Mouse (Mus musculus) layer of hippocampus, adult 9-11 months (tissue): ENCODE measurements around the gene Mettl21a.
"Not testable (repeated sequence)": the region's sequence is repeated elsewhere in the genome, so short reads cannot be mapped to it uniquely, and the experiment has no call there.

Experiments
- DNase-seq: peaks from one replicate; pipeline ENCODE4 v3.0.0; 2022

Mettl21a gene

DNA sequence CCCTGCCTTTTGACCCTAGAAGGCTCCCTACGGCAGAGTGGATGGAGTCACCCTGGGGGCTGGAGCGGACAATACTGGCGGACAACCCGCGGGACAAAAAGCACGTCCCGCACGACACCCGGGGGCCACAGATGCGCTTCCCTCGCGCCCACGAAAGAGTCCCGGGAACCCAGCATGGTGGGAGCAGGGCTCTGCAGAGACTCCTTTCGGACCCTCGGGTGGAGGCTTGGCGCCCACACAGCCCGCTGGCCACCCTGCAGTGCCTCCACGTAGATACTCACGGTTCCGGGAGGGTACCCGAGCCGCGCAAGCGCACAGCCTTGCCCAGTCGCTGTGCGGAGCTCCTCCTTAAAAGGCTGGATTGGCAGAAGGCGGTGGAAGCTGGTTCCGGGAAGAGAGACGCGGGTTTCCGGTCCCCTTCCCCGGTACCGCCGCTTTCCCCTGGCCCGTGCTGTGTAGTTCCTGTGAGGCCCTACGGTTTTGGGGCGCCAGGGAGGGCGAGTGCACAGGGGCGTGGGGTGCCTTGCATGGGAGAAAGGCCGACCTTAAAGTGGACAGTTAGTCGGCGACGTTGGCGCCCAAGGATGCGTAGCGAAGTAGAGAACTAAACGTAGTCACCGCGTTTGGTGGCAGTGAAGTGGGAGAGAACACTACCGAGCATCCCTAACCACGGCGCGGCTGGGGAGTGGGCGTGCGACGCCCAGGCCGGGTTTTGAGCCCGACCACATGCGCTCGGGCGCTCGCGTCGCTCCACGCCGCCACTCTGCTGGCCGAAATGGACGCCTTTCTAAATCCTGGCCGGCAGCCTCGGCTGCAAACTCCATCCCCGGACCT is at the start of gene Mettl21a:
Gene Mettl21a (minus strand): TSS at position 362 of the 834 bp plus-strand sequence.
- peak; percentile 95 for DNase-seq

DNA sequence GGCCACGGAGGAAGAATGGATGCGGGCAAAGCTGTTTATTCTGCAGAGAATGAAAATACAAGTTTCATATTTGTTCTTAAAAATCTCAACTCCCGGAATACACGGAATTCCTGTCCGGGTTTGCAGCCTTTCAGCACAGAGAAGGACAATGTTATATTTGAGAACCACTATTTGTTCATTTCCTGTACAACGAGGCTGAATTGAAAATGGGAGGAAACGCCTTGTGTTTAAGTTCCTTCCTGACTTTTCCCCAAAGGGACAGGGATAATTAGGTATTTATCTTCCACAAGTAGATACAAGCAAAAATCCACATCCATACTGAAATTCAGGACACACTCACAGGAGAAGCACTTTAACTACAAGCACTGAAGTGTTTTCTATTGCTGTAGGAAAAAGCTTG is 41.8 kb upstream of the Mettl21a start:
- DNase-seq = no peak

DNA sequence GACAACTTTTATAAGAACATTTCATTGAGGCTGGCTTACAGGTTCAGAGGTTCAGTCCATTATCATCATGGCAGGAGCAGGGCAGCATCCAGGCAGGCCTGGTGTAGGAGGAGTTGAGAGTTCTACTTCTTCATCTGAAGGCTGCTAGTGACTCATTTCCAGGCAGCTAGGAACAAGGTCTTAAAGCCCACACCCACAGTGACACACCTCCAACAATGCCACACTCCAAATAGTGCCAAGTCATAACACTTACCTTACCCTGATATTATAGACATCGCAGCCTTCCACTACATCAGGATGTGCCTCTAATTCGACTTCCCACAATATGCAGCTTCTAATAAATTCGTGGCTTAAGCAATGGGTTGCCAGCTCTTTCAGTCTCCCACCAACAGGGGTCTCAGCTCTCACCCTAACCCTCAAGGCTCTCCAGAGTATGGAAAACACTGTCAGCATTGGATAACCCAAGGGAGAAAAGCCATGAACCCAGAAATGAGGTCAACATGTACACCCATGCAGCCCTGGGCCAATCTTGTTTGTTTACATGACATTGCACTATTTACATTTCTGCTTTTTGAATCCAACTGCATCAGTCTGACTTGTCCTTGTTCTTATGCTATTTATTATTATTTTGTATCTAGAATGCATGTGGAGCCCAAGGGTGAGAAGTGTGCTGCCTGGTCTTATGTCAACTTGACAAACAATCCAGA is 39.5 kb upstream of the Mettl21a start:
- no peak for DNase-seq

DNA sequence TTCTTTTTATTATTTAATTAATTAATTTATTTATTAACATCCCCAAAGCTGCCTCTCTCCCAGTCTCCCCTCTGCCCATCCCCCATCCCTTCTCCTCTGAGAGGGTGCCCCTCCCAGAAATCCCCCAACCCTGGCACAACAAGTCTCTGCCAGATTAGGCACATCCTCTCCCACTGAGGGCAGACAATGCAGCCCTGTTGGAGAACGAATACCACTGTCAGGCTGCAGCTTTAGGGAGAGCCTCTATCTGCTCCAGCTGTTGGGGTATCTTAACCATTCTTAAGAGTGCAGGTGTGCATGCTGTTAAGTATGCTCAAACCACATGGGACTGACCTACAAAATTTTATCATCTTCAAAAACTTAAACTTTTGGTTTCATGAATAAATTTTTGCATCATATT is 38.4 kb upstream of the Mettl21a start:
- no peak for DNase-seq

DNA sequence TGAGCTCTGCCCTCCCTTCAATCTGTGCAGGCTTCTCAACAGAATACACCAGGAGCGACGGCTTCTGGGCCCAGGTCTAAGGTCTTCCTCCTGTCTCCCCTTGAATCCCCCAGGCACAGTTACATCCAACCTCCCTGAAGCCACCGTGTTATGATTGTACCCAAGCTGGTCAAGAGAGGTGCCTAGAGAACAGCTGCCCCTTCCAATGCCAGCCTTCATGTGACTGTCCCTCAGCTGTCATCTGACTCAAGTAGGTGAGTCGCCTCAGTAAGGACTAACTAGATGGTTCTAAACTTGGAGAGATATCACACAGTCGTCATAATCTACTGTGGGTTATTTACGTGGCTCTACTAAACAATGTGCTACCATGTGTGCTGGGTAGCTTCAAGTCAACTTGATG is 36.7 kb upstream of the Mettl21a start:
- DNase-seq = no peak

DNA sequence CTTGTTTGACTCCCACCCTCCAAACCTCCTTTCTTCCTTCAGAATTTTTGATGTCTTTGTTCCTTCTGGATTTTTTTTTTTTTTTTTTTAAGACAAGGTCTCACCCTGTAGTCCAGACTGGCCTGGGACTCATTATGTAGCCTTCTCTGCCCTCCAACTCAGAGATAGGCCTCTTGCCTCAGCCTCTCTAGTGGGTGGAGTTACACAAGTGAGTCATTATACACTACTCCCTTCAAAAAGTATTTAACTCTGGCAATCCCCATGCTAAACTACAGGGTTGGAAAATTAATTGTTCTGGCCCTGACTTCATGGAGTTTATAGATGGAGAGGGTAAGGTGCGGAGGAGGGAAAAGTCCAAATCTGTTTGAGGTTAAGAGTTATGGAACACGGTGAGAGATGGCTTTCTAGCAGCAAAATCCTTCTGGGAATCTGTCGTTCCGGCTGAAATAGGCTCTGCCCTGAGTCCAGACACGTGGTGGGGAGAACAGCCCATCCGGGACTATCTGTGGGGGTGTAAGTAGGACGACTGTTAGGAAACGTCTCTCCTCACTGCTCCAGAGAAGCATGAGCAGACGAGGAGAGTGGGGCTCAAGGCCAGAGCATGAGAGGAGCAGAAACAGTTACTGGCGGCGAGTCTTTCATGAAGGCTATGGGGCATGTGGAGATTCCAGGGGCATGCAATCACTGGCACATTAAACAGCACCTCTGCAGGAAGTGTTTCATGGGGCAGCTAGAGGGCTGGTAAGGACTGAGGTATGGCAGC is 32.5 kb upstream of the Mettl21a start:
- no peak for DNase-seq

DNA sequence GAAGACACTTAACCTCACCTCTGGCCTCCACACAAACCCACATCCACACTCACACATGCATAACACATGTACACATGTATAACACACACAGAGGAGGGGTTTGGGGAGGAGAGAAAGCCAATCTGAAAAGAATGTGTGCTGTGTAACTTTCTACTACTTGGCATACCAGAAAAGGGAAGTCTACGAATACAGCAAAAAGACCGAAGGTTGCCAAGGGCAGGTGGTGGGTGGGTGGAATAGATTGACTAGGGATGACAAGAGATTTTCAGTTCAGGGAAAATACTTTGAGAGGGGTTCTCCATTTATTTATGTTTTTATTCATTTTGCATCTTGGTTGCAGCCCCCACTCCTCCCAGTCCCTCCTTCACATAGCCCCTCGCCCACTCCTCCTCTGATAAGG is 27.5 kb upstream of the Mettl21a start:
- peak; percentile 61 for DNase-seq

DNA sequence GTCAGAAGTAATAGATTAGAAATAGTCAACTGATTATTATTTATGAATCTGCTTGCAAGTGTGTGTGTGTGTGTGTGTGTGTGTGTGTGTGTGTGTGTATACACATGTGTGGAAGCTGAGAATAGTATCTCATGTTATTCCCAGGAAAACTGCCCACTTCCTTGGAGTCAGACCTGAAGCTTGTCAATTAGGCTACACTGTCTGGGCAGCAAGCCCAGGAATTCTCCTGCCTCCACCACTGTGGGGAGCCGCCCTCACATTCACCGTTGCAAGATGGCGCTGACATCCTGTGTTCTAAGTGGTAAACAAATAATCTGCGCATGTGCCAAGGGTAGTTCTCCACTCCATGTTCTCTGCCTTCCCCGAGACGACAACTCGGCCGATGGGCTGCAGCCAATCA is 25.5 kb upstream of the Mettl21a start:
- not testable (repeated sequence) for DNase-seq

DNA sequence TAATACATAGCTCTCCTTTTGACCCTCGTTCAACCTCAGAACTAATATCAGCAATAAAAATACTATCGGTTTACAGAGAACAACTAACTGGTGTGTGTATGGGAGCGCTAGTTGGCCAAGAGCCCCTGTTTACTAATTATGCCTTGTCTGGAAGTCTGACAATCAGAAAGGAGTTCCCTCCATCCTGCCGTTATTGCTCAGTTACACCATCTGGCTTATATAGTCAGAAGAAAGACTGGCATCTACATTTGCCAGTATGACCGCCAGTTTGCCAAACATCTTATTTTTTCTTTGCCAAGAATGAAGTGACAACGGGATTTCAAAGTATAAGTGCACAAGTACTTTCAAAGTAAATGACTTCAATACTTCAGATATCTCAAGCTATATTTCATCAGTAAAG is 24.0 kb upstream of the Mettl21a start:
- DNase-seq = peak; percentile 18

DNA sequence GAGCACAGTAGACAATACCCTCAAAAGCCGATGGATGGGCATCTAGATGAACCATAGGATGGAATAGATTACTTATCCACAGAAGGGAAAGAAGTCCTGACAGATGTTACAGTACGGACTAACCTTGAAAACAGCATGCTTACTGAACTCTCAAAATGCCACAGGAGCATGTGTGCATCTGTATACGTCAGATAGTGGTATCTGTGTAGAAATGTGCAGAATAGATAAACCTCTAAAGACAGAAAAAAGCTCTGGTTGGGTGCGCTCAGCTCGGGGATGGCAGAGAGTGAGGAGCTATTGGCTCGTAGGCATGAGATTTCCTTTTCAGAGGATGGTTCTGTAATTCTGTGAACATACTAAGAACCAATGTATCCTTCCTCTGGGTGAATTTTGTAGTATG is 22.2 kb upstream of the Mettl21a start:
- DNase-seq = no peak

DNA sequence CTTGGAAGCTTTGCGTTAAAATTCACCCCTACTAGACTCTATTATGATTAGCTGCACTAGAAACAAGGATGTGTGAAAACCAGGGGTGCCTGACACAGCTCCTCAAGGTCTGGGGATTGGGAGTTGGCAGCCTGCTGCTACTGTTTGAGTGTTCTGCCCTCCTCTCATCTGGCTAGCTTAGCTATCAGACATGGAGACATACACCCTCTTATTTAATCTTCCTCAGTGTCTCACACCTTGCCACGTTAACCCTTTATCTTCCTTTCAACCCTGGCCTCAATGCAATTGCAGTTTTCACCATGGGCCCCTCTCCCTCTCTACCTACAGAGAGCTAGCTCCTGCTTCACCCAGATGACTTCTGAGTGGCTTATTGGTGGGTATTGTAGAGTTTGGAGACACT is 18.6 kb upstream of the Mettl21a start:
- DNase-seq = no peak

DNA sequence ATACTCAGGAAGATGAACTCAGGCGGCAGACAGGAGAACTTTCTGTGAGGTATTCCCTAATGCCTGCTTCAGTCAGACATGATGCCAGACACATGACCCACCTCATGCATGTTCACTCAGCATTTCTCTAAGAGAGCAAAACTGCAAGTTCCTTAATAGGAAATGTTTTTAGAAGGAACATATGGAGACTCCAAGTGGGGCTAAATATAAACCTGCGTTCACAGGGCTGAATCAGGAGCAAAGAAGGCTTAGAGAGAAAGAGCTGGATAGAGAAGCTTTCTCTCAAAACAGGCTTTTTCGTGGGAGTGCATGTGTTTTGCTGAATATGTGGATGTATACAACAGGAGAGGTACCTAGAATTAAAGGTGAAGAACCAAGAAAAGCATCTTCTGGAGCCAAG is 16.2 kb upstream of the Mettl21a start:
- DNase-seq = peak; percentile 51

DNA sequence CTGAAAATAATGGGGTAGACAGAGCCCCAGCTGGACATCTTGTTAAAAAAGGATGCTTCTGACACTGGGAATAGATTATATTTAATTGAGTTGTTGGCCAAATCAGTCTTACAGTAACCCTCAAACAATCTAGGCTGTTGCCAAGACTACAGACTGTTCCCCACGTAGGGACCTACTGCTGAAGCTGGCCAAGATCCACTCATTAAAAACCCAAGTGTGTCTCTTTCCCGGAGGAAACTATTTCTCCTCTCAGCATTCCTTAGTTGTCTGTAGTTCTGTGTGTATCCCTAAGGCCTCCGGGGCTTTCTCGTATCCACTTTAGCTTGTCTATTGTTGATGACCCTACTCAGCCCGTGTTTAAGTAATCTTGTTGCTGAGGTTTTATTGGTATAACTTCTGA is 14.5 kb upstream of the Mettl21a start:
- DNase-seq = no peak

DNA sequence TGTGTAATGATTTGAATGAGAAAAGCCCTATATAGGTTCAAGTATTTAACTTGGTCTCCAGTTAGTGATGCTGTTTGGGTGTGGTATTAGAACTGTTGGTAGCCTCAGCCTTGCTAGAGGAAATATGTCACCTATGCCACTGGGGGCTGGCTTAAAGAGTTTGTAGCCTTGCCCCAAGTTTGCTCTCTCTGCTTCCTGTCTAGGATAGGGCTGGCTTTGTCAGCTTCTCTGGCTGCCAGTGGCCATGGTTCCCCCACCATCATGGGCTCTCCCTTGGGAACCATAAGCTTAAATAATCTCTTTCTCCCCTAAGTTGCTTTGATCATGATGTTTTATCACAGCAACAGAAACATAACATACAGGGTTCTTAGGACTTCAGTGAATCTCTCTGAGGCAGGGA is 8.2 kb upstream of the Mettl21a start:
- no peak for DNase-seq

DNA sequence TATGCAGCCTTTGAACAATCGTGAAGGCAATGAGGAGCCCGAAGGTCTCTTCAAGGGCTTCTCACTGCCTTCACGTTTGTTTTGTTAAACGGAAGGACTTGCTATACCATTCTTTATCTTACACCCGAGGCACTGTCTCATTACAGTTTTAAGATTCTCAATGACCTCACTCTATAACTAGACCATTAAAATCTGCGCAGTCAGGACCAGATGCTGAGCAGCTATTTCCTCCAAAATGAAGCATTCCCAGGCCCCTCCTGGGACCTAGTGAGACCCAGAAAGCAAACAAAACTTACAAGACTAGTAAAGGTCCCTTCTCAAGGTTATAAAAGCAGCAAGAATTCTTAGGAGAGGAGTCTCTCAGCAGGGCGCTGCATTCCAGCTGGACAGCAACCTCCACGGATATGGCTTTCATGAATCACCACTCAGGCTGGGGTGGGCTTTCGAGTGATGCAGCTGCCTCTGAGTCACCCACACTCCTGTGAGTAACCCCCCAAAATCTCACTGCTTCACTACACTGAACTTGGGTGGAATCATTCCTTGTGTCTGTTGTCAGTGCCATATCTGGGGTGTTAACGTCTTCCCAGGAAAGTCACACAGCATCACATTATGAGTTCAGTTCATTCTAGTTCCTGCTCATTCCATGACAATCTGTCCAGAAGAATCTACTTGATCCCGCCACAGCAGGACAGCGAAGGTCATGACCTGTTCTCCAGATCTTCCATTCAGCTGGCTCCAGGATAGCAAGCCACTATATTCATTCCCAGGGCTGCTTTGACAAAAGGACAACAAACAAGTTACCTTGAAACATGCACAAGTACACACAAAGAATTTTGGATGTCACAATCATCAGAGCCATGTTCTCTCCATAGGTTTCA is 6.8 kb upstream of the Mettl21a start:
- no peak for DNase-seq

DNA sequence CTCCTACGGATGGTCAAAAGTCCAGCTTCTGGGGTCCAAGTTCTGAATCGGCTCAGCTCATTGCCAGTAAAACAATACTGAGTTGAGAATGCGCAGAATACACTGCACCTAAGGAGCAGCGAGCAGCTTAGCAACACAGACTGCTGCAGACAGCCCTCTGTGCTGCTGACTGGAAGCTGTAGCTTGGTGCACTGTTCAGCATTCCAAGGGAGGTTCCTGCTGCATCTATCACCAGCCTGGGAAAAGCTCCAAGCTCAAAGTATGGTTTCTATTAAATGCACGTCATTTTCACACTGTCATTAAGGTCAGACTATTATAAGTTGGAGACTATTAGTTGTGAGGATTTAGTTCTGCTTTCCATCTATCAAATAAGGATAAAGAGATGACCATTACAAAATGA is 4.1 kb upstream of the Mettl21a start:
- no peak for DNase-seq

DNA sequence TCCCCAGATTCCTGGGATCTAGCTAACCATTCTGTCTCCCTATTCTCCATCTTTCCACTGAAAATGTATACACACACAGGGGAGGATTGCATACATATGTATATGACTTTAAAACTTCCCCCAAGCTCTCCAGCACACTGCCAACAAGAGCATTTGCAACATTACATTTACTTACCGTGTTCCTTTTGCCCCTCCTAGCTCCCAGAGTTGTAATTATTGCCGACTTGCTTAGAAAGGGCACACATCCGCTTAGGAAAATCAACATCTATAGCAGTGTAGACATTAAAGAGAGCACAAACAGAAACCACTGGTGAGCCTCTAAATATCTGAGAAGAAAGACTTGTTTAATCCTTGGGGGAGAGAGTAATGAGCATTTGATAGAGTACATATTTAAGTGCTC is 1.2 kb upstream of the Mettl21a start:
- DNase-seq = no peak

DNA sequence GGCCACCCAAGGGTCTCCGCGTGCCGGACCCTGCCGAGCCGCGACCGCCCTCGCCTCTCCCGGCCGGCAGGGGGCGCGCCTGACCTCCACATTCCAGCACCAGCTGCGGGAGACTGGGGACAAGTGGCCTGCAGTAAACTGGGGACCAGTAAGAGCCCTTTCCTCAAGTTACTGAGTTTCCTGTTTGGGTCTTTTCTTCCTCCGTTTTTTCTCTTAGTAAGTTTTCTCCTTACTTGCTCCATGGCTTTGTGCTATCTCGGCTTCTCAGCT is 608 bp upstream of the Mettl21a start:
- peak; percentile 84 for DNase-seq

DNA sequence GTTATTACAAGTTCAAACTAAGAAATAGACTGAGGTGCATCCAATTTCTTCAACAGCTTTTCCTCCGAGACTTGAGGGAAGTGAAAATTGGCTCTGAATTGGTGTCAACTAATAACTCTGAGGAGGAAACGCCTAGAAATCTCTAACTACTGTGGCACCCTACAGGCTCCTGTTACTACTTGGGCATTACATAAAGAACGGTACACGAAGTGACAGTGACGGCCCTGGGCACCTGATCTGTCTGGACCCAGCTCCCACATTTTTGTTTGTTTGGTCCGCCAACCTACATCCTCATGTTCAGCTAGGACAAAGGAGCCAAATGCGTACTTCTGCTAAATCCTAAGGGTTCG is 536 bp downstream of the Mettl21a start:
- no peak for DNase-seq

DNA sequence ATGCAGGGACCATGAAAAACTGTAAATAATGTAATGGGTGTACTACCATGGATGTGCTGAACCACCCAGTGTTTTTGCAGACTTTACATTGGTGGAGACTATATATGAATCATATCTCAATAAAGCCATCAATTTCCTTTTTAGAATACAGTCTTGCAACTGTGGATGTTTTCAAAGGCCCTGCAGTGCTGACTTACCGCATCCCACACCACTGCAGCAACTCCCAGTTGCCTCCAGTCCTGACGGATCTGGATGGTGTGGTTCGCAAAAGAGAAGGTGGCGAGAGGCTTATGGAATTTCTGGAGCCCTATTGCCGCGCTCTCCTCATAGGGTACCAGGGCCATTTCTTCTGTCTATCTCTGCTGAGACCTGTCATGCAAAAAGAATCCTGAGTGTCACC is 966 bp downstream of the Mettl21a start:
- DNase-seq = no peak

DNA sequence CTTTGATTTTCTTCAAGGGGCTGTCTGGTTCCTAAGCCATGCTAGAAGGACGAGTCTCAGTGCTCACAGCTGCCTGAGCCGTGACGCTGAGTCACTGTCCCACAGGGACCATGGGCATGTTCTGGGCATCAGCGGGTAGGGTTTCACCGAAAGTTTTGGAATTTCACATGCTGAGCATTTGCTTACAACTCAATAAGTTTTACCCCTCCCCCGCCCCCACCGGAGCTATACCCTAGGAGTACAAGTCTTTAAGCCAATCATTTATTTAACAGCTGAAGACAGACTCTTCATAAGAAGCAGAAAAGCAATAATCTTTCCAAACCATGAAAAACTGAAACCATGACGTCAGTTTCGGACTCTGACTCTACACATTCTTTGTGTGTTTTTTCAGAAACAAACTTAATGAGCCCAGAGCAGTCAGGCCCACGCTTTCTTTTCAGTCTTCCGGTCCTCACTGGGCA is 1.5 kb downstream of the Mettl21a start:
- DNase-seq = no peak

DNA sequence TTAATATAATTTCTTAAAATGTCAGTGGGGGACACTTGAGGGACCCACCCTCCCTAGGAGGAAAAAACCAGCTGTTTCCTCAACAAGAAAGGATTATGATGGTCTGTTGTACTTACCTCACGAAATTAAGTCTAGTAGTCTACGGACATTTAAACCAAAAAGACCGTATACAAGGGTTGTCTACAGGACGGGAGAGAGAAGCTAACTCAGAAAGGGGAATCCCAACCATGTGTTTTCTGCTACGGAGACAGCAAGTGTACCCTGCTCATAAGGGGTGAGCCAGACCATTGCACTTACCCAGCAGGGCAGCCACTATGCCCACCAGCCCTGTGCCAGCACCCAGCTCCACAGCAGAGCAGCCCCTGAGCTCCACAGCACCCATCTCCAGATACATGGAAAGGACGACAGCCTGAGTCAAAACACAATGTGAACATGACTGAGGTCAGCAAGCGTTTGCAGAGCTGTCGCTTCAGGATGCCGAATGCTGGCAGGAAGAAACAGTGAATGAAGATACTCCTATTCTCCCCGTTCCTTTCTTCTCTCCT is 2.2 kb downstream of the Mettl21a start:
- DNase-seq = no peak

DNA sequence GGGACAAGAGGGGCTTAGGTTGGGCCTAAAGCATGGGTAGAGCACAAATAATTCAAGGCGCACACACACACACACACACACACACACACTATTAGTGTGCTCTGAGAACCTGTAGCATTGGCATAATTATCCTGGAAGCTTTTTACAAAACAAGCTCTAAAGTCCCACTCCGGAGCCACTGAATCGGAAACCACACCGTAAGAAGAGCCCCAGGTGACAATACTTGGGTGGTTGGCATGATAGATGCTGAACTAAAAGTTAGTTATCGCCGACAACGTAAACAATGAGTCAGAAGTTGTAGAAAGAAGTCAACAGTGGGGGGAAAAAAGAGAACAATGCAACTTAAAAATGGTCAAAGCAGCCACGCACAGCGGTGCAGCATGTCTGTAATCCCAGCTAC is 2.7 kb downstream of the Mettl21a start:
- no peak for DNase-seq
